Mouse (Mus musculus): ENCODE measurements at regions not wholly inside any gene's neighbourhood (a gene's known extent, or its start where the extent isn't known, plus 50 kb on each side); places are given as distances from the start of the nearest gene placed in this dataset.
"Not testable (repeated sequence)": the region's sequence is repeated elsewhere in the genome, so short reads cannot be mapped to it uniquely, and the experiment has no call there.

DNA sequence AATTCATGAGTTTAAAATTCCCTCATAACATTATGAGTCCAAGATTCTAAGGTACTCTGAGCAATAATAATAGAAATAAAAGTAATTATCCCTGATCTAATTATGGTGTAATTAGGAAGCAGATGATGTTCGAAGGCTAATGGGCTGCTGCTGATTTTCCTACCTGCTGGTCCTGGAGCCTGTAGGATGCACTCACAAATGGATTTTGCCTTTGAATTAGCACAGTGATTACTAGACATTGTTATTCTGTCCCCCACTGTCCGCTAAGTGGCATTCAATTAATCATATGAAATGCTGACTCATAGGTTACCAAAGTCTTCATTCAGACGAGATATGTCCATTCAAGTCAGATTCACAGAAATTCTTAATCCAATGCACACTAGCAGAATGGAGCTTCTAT, 246.0 kb upstream of the Klf6 start:
- H3K4me1 ChIP-seq (replicated peaks): peaks cover 9% of the 10 kb centered on the region
- H3K27me3 ChIP-seq (replicated peaks): no peaks in the 10 kb centered on the region
- H3K27ac ChIP-seq (ENCODE audit: poor library complexity, severe bottlenecking): no peak overlapping the region
- H3K9ac ChIP-seq: no peak overlapping the region
- no peak for ATAC-seq (ENCODE audit: insufficient number of reproducible peaks, low FRiP score)
- H3K9me3 ChIP-seq (replicated peaks): no peaks in the 10 kb centered on the region
- H3K4me3 ChIP-seq: no peak overlapping the region
- H3K36me3 ChIP-seq: no peaks in the 10 kb centered on the region
- no peak overlapping the region for H3K4me2 ChIP-seq
- WGBS: 72% methylated on average over 3 of the region's 3 CpGs

GRCm38 (mm10) chr13:5628124-5628523, 233.2 kb upstream of the Klf6 start:
- WGBS: 10% methylated on average over 2 of the region's 2 CpGs
- H3K9ac ChIP-seq: no peak overlapping the region
- H3K9me3 ChIP-seq (replicated peaks): no peaks in the 10 kb centered on the region
- no peak overlapping the region for H3K27ac ChIP-seq (ENCODE audit: poor library complexity, severe bottlenecking)
- H3K4me3 ChIP-seq: no peak overlapping the region
- no peaks in the 10 kb centered on the region for H3K27me3 ChIP-seq (replicated peaks)
- H3K4me2 ChIP-seq: no peak overlapping the region
- H3K36me3 ChIP-seq: no peaks in the 10 kb centered on the region
- peaks cover 4% of the 10 kb centered on the region for H3K4me1 ChIP-seq (replicated peaks)
- no peak for ATAC-seq (ENCODE audit: insufficient number of reproducible peaks, low FRiP score)

DNA sequence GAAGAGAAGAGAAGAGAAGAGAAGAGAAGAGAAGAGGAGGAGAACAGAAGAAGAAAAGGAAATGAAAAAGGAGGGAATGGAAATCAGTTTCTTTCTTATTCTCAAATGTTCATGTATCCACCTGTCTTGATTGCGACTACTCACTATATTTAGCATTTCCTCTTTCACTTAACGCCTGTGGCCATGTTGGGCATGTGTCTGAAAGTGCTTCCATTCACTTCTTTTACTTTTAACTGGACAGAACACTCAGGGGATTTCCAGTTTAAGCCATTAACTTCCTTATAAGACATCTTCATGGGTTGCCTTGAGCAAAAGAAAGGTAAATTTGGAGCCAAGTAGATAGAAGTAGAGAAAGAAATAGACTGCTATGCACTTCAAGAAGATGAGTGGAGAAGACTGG, 226.3 kb upstream of the Klf6 start:
- H3K4me2 ChIP-seq: no peak overlapping the region
- H3K36me3 ChIP-seq: no peaks in the 10 kb centered on the region
- no peaks in the 10 kb centered on the region for H3K9me3 ChIP-seq (replicated peaks)
- 79% methylated on average over 2 of the region's 2 CpGs for WGBS
- H3K9ac ChIP-seq: no peak overlapping the region
- ATAC-seq (ENCODE audit: insufficient number of reproducible peaks, low FRiP score): no peak
- no peaks in the 10 kb centered on the region for H3K27me3 ChIP-seq (replicated peaks)
- no peak overlapping the region for H3K4me3 ChIP-seq
- H3K27ac ChIP-seq (ENCODE audit: poor library complexity, severe bottlenecking): no peak overlapping the region
- peaks cover 2% of the 10 kb centered on the region; the same call in 1 of the 2 replicates for H3K4me1 ChIP-seq (replicated peaks)

- H3K36me3 ChIP-seq: no peaks in the 10 kb centered on the region
- 78% methylated on average over 7 of the region's 7 CpGs for WGBS
- no peak overlapping the region for H3K4me3 ChIP-seq
- H3K4me1 ChIP-seq (replicated peaks): peaks cover 2% of the 10 kb centered on the region; the same call in 1 of the 2 replicates
- no peaks in the 10 kb centered on the region for H3K9me3 ChIP-seq (replicated peaks)
- ATAC-seq (ENCODE audit: insufficient number of reproducible peaks, low FRiP score): no peak
- H3K27ac ChIP-seq (ENCODE audit: poor library complexity, severe bottlenecking): no peak overlapping the region
- no peaks in the 10 kb centered on the region for H3K27me3 ChIP-seq (replicated peaks)
- no peak overlapping the region for H3K4me2 ChIP-seq
- H3K9ac ChIP-seq: no peak overlapping the region
These were observed 219.4 kb upstream of the Klf6 start for GRCm38 (mm10) chr13:5641743-5642510.

GRCm38 (mm10) chr13:5648276-5648675, 213.0 kb upstream of the Klf6 start:
- Histone ChIP-seq H3K9ac (no peak overlapping the region), H3K9me3 (replicated peaks) (no peaks in the 10 kb centered on the region), H3K36me3 (no peaks in the 10 kb centered on the region), H3K4me2 (no peak overlapping the region), H3K4me3 (no peak overlapping the region), H3K27ac (ENCODE audit: poor library complexity, severe bottlenecking) (no peak overlapping the region), H3K27me3 (replicated peaks) (no peaks in the 10 kb centered on the region), H3K4me1 (replicated peaks) (no peaks in the 10 kb centered on the region)
- ATAC-seq (ENCODE audit: insufficient number of reproducible peaks, low FRiP score): no peak
- WGBS: 86% methylated on average over 4 of the region's 4 CpGs

DNA sequence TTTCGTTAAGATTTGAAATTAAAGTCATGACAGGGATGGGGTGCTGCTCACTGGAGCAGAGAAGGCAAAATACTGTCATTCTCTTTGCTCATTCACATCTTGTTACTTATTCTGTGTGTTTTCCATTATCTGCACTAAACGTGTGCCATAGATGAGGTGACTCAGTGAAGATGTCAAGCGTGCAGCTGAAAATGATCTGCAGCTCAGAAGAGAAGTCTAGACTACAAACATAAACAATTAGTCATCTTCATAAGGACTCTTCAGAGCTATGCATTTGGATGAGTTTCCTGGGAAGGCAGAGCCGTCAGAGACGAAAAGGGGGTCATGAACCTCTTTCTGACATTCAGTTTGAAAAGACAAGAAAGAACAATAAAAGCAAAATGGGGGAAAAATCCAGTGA, 203.7 kb upstream of the Klf6 start:
- H3K4me2 ChIP-seq: no peak overlapping the region
- H3K27me3 ChIP-seq (replicated peaks): no peaks in the 10 kb centered on the region
- ATAC-seq (ENCODE audit: insufficient number of reproducible peaks, low FRiP score): no peak
- H3K9me3 ChIP-seq (replicated peaks): 0 out of 2 replicates have a peak, but pooled peaks cover 3% of the 10 kb centered on the region
- WGBS: 58% methylated on average over 5 of the region's 5 CpGs
- H3K4me1 ChIP-seq (replicated peaks): no peaks in the 10 kb centered on the region
- H3K9ac ChIP-seq: no peak overlapping the region
- H3K36me3 ChIP-seq: no peaks in the 10 kb centered on the region
- H3K4me3 ChIP-seq: no peak overlapping the region
- no peak overlapping the region for H3K27ac ChIP-seq (ENCODE audit: poor library complexity, severe bottlenecking)

DNA sequence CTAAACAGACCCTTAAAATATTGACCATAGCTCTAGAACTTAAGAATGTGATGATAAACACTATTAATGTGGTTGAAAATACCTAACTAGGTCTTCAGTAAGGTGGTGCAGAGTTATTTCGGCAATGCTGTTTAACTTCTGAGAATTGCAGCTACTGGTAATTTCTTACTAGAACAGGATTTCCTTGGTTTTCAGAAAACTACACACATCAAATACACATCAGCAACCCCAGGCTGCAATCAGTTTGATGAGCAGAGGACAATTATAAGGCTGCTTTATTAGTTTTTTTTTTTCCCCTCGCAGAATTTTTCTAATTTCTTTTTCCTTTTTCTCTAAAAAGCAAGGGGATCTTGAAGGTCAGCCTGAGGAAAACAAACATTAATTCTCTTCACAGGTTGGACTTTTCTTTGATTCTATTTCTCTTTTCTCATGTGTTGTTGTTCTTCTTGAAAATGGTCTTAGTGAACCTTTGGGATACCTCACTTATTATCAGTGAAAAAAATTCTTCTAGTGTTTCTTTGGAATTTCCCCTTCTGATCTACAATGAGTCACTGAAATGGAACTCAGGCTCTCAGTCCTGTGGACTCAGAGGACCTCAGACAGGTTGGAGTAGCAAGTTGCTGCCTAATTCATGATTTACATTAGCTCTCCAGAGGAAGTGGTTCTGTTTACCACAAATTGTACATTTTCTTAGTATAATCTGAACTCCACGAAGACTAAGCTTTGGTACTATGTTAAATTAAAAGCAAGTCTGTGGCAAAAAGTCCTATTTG, 194.9 kb upstream of the Klf6 start:
- H3K4me2 ChIP-seq: no peak overlapping the region
- WGBS: 70% methylated on average over 3 of the region's 3 CpGs
- ATAC-seq (ENCODE audit: insufficient number of reproducible peaks, low FRiP score): no peak
- H3K9ac ChIP-seq: no peak overlapping the region
- H3K9me3 ChIP-seq (replicated peaks): 0 out of 2 replicates have a peak, but pooled peaks cover 2% of the 10 kb centered on the region
- H3K27ac ChIP-seq (ENCODE audit: poor library complexity, severe bottlenecking): no peak overlapping the region
- H3K4me3 ChIP-seq: no peak overlapping the region
- no peaks in the 10 kb centered on the region for H3K27me3 ChIP-seq (replicated peaks)
- H3K4me1 ChIP-seq (replicated peaks): no peaks in the 10 kb centered on the region
- H3K36me3 ChIP-seq: no peaks in the 10 kb centered on the region

DNA sequence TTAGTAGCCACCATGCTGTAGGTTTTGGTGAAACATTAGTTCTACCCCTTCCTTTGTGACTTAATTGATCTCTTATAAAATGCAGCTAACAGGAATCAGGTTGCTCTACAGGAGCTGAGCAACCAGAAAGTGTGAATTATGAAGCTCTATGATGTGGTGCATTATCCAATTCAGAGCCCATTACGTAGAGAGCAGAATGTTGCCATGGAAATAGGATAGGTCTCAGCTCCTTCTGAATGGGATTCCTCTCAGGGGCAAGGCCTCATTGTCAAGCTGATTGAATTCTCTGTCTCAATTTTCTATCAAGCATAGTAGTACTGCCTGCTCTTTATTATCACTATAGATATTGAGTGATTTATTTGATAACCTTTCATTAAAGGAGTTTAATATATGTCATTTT, 185.6 kb upstream of the Klf6 start:
- no peaks in the 10 kb centered on the region for H3K4me1 ChIP-seq (replicated peaks)

DNA sequence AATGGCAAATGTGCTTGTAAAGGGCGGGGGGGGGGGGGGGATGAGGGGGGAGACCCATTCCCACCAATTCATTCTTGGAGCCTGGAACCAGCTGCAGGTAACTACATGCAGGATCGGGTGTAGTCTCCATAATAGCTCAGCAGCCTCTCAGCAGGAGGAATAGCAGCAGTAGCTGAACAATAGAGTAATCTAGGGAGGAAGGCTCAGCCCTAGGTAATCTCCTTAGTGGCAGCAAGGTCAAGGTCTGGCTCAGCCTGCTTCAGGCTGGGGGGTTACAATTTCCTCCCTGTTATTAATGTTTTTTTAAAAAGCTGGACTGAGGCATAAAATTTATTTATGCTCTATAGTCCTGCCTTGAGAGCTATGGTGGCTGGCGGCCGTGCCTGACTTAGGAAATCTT, 171.2 kb upstream of the Klf6 start:
- Histone ChIP-seq H3K27me3 (replicated peaks) (no peaks in the 10 kb centered on the region), H3K36me3 (no peaks in the 10 kb centered on the region), H3K9ac (no peak overlapping the region), H3K4me3 (no peak overlapping the region), H3K4me1 (replicated peaks) (no peaks in the 10 kb centered on the region), H3K27ac (ENCODE audit: poor library complexity, severe bottlenecking) (no peak overlapping the region), H3K4me2 (no peak overlapping the region), H3K9me3 (replicated peaks) (peaks cover 16% of the 10 kb centered on the region)
- 73% methylated on average over 4 of the region's 4 CpGs for WGBS
- no peak for ATAC-seq (ENCODE audit: insufficient number of reproducible peaks, low FRiP score)

More for the DNA sequence above, 185.6 kb upstream of the Klf6 start:
- no peak for ATAC-seq (ENCODE audit: insufficient number of reproducible peaks, low FRiP score)
- H3K36me3 ChIP-seq: no peaks in the 10 kb centered on the region
- H3K27me3 ChIP-seq (replicated peaks): no peaks in the 10 kb centered on the region
- H3K9ac ChIP-seq: no peak overlapping the region
- WGBS: 76% methylated on average over 1 of the region's 1 CpGs
- H3K9me3 ChIP-seq (replicated peaks): no peaks in the 10 kb centered on the region
- no peak overlapping the region for H3K4me3 ChIP-seq
- H3K27ac ChIP-seq (ENCODE audit: poor library complexity, severe bottlenecking): no peak overlapping the region
- H3K4me2 ChIP-seq: no peak overlapping the region

- not testable (repeated sequence) for H3K36me3 ChIP-seq; H3K27me3 ChIP-seq (replicated peaks); H3K27ac ChIP-seq (ENCODE audit: poor library complexity, severe bottlenecking); ATAC-seq (ENCODE audit: insufficient number of reproducible peaks, low FRiP score); H3K9ac ChIP-seq; H3K4me1 ChIP-seq (replicated peaks); H3K4me3 ChIP-seq; H3K4me2 ChIP-seq
- WGBS: 92% methylated on average over 2 of the region's 2 CpGs
- peaks cover 16% of the 10 kb centered on the region for H3K9me3 ChIP-seq (replicated peaks)
These were observed 170.6 kb upstream of the Klf6 start for GRCm38 (mm10) chr13:5690680-5691079.

- Histone ChIP-seq H3K27ac (ENCODE audit: poor library complexity, severe bottlenecking) (no peak overlapping the region), H3K4me3 (no peak overlapping the region), H3K4me2 (no peak overlapping the region), H3K27me3 (replicated peaks) (no peaks in the 10 kb centered on the region), H3K9me3 (replicated peaks) (peaks cover 16% of the 10 kb centered on the region), H3K4me1 (replicated peaks) (no peaks in the 10 kb centered on the region), H3K9ac (no peak overlapping the region), H3K36me3 (no peaks in the 10 kb centered on the region)
- 87% methylated on average over 8 of the region's 8 CpGs for WGBS
- ATAC-seq (ENCODE audit: insufficient number of reproducible peaks, low FRiP score): no peak
These were observed 166.7 kb upstream of the Klf6 start for GRCm38 (mm10) chr13:5694626-5695025.
